Comparison of ENCODE assay signal across 18 mouse cellular contexts in the genomic region with DNA sequence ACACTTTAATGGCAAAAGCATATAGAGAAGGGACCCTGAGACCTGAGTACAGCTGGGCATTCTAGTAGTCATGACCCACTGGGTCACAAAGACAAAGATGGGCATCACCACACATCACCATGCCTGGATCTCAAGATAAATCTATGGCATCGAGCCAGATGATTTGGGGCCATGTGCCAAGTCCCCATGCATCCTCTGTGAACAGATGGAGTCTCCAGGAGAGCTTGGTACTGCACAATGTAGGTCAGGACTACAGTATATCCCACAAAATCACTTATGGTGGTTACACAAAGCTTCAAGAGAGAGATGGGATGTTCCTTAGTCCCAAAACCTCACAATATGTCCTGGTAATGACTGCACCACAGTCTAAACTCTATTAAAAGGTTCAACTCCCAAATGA.
A peak's percentile ranks its signal among the peaks of the same experiment; 100 is the strongest.
DNase-seq lines count a peak whose midpoint lies in the region; ATAC-seq and TF ChIP-seq lines count a peak whose summit lies in the region.
"Had no signal": no experiment of that assay in that cellular context is flagged by ENCODE, and none has a peak within 500 bp of the region (broad histone marks: within the 10 kb centered on the region; RNA-seq: fewer than 3 reads in every experiment).

No protein-coding gene starts in this region.

- peak; percentile 75 for ATAC-seq in hindbrain, postnatal 0 days
- ATAC-seq in liver, postnatal 0 days: no peak
- ATAC-seq: activated CD4-positive, CD25-positive, alpha-beta regulatory T cell, adult 4 months; intestine, postnatal 0 days had no signal

- H3K9ac ChIP-seq in hindbrain, postnatal 0 days (replicated peaks; ENCODE audit: low read length): no peak overlapping the region
- H3K9ac ChIP-seq in liver, postnatal 0 days (replicated peaks): no peak overlapping the region
- H3K9ac ChIP-seq: lung, embryonic 15.5 days; stomach, embryonic 15.5 days had no signal

- no peak for TF ChIP-seq CTCF in hindbrain, postnatal 0 days (IDR thresholded peaks at IDR 0.05; ENCODE audit: low read depth)
- TF ChIP-seq CTCF in liver, postnatal 0 days (IDR thresholded peaks at IDR 0.05; ENCODE audit: low read depth): no peak

- no peaks in the 10 kb centered on the region for H3K9me3 ChIP-seq in hindbrain, postnatal 0 days (ENCODE audit: low read length)
- H3K9me3 ChIP-seq in hindbrain, embryonic 10.5 days: no peaks in the 10 kb centered on the region
- no peaks in the 10 kb centered on the region for H3K9me3 ChIP-seq in liver, postnatal 0 days (ENCODE audit: low read length)
- H3K9me3 ChIP-seq: lung, embryonic 15.5 days; megakaryocyte, embryonic 14.5 days; stomach, embryonic 15.5 days had no signal

- WGBS in hindbrain, postnatal 0 days: 46% methylated on average over 1 of the region's 1 CpGs
- 95% methylated on average over 1 of the region's 1 CpGs for WGBS in hindbrain, embryonic 10.5 days
- 84% methylated on average over 1 of the region's 1 CpGs for WGBS in liver, postnatal 0 days (ENCODE audit: insufficient replicate concordance)

- no peak overlapping the region for H3K4me2 ChIP-seq in hindbrain, postnatal 0 days (ENCODE audit: low read depth, low read length)
- H3K4me2 ChIP-seq in liver, postnatal 0 days (ENCODE audit: low read depth, low read length): no peak overlapping the region
- H3K4me2 ChIP-seq: lung, embryonic 15.5 days; stomach, embryonic 15.5 days had no signal

- no peak overlapping the region for H3K4me3 ChIP-seq in hindbrain, postnatal 0 days (ENCODE audit: low read length)
- H3K4me3 ChIP-seq in hindbrain, embryonic 10.5 days: no peak overlapping the region
- H3K4me3 ChIP-seq in liver, postnatal 0 days (ENCODE audit: low read depth, low read length): no peak overlapping the region
- H3K4me3 ChIP-seq: lung, embryonic 15.5 days; megakaryocyte, embryonic 14.5 days; stomach, embryonic 15.5 days had no signal

- H3K27ac ChIP-seq in hindbrain, postnatal 0 days: peak overlapping the region; percentile 67
- H3K27ac ChIP-seq in hindbrain, embryonic 10.5 days: no peak overlapping the region
- H3K27ac ChIP-seq in liver, postnatal 0 days (ENCODE audit: low read depth): no peak overlapping the region
- H3K27ac ChIP-seq: lung, embryonic 15.5 days; stomach, embryonic 15.5 days had no signal

- H3K4me1 ChIP-seq in hindbrain, postnatal 0 days (ENCODE audit: insufficient read depth, low read length): peaks cover 10% of the 10 kb centered on the region; the same call in 1 of the 2 replicates
- H3K4me1 ChIP-seq in hindbrain, embryonic 10.5 days (replicated peaks): 0 out of 2 replicates have a peak, but pooled peaks cover 8% of the 10 kb centered on the region
- peaks cover 44% of the 10 kb centered on the region for H3K4me1 ChIP-seq in liver, postnatal 0 days (ENCODE audit: insufficient read depth)

- H3K36me3 ChIP-seq in hindbrain, postnatal 0 days (ENCODE audit: insufficient read depth, low read length): no peaks in the 10 kb centered on the region
- no peaks in the 10 kb centered on the region for H3K36me3 ChIP-seq in hindbrain, embryonic 10.5 days
- no peaks in the 10 kb centered on the region for H3K36me3 ChIP-seq in liver, postnatal 0 days (replicated peaks; ENCODE audit: insufficient read depth, low read length)
- H3K36me3 ChIP-seq: lung, embryonic 15.5 days; stomach, embryonic 15.5 days had no signal

- TF ChIP-seq EP300 in liver, postnatal 0 days (IDR thresholded peaks at IDR 0.05; ENCODE audit: low read depth): no peak

- peak; percentile 72 for DNase-seq in hindbrain, postnatal 0 days (ENCODE audit: low spot score)
- no peak for DNase-seq in hindbrain, embryonic 10.5 days (ENCODE audit: low spot score)
- peak; percentile 63 to 65 for DNase-seq in right cerebral cortex, postnatal 10 days (ENCODE audit: low spot score in 2 of 2)
- no peak for DNase-seq in right cerebral cortex, postnatal 36 days (ENCODE audit: low spot score in 2 of 2)
- peak; percentile 98 for DNase-seq in cerebellum, adult 9-10 months
- no peak for DNase-seq in yolk sac, embryonic 10.5 days (ENCODE audit: low spot score)
- DNase-seq in liver, postnatal 0 days: no peak
- DNase-seq: embryo, embryonic 11 days; heart, adult 18-20 months; heart, postnatal 10 days; kidney, postnatal 25 days; liver; thymus, postnatal 25 days had no signal

- no peaks in the 10 kb centered on the region for H3K27me3 ChIP-seq in hindbrain, postnatal 0 days (ENCODE audit: insufficient read depth, low read length)
- no peaks in the 10 kb centered on the region for H3K27me3 ChIP-seq in hindbrain, embryonic 10.5 days (ENCODE audit: insufficient read depth, poor library complexity, severe bottlenecking)
- H3K27me3 ChIP-seq in liver, postnatal 0 days (ENCODE audit: insufficient read depth, low read length): no peaks in the 10 kb centered on the region
- H3K27me3 ChIP-seq: lung, embryonic 15.5 days; megakaryocyte, embryonic 14.5 days; stomach, embryonic 15.5 days had no signal

Comparison
In these comparisons a context has a peak if more than half of its experiments do, and no peak if none do; other contexts are left out.
1. DNase-seq: peak in hindbrain, postnatal 0 days (single experiment), right cerebral cortex, postnatal 10 days (2 of 2) and cerebellum, adult 9-10 months (single experiment); none in hindbrain, embryonic 10.5 days (single experiment), right cerebral cortex, postnatal 36 days (0 of 2), yolk sac, embryonic 10.5 days (single experiment) and liver, postnatal 0 days (single experiment).